Mouse (Mus musculus): ENCODE results near the gene Zfp180. TPM values are rescaled to one million over a fixed set of nuclear protein-coding genes. Genes with fewer than 3 reads are reported as not detected.
"Not testable (repeated sequence)": the region's sequence is repeated elsewhere in the genome, so short reads cannot be mapped to it uniquely, and the experiment has no call there.

Zfp180 gene
- polyA plus RNA-seq (2016; fragmentation: Nextera tagmentation; extraction: Ambion mirVana) = 31.9 and 32.7 TPM in 2 replicates

- peak; percentile 96 for ATAC-seq (ENCODE audit: low FRiP score)
- H3K27me3 ChIP-seq = no peaks in the 10 kb centered on the region
Measured at GRCm38 (mm10) chr7:24081634-24082431, at the start of gene Zfp180. TSS of gene Zfp180 (plus strand) at chr7:24081924.

GRCm38 (mm10) chr7:24052660-24053304 lies 28.9 kb upstream of the Zfp180 start, which contains the start of gene Vmn1r183:
TSS of gene Vmn1r183 (plus strand) at chr7:24053254.
- Histone ChIP-seq H3K4me3 (replicated peaks) (no peak within 1 kb of the TSS), H3K9ac (no peak within 1 kb of the TSS), H3K4me1 (no peaks in the 10 kb centered on the region), H3K9me3 (0 out of 2 replicates have a peak, but pooled peaks cover 3% of the 10 kb centered on the region), H3K4me2 (no peak within 1 kb of the TSS), H3K27ac (no peak within 1 kb of the TSS), H3K27me3 (no peaks in the 10 kb centered on the region), H3K36me3 (replicated peaks) (no peaks in the 10 kb centered on the region)
- WGBS = 77% methylated on average over 4 of the region's 4 CpGs
- ATAC-seq (ENCODE audit: low FRiP score) = no peak

More at GRCm38 (mm10) chr7:24081634-24082431, at the start of gene Zfp180:
- Histone ChIP-seq H3K4me3 (replicated peaks) (peak within 1 kb of the TSS; percentile 71), H3K9ac (peak within 1 kb of the TSS; percentile 64), H3K27ac (peak within 1 kb of the TSS; percentile 90), H3K9me3 (peaks cover 16% of the 10 kb centered on the region; the same call in 1 of the 2 replicates), H3K4me2 (peak within 1 kb of the TSS; percentile 82), H3K4me1 (peaks cover 17% of the 10 kb centered on the region), H3K36me3 (replicated peaks) (peaks cover 19% of the 10 kb centered on the region)
- 14% methylated on average over 44 of the region's 44 CpGs for WGBS

GRCm38 (mm10) chr7:24074424-24074823 lies 7.3 kb upstream of the Zfp180 start:
- ATAC-seq (ENCODE audit: low FRiP score); H3K4me1 ChIP-seq; H3K27me3 ChIP-seq; H3K4me3 ChIP-seq (replicated peaks); H3K9me3 ChIP-seq; H3K9ac ChIP-seq; H3K27ac ChIP-seq; H3K4me2 ChIP-seq; H3K36me3 ChIP-seq (replicated peaks): not testable (repeated sequence)
- WGBS = 44% methylated on average over 1 of the region's 1 CpGs

DNA sequence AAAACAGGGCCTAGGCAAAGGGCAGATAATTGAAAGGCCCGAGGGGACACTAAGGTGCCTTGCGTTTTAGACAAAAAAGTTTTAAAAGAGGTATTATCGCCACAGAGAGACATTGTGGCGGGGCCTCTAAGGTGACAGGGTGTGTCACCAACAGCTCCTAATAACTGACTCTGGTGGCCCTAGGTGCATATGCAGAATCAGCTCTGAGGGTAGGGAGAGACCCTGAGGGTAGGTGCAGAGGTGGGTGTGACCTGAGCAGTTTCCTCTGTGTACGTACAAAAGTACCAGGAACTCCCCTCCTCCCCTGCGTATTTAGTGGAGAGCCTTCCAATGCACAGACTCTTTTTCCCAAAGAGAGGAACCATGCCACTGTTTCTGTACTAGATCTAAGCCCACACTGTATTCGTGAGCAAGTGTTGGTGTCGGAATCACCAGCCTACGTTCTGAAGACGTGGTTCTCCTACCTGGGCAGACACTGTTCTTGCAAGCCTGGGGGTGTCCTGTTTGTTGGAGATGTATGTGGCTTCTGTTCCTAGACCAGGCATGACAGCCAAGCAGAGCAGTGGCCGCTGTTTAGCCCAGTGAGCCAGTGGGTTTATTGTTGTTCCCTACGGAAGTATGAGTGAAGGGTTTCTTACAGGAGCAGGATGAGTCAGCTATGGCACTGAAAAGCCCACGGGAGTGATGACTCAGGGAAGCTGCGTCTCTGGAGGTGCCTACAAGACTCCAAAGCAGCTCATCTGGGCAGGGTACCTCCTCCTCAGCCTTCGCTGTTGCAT lies 922 bp downstream of the Zfp180 start:
- WGBS = 61% methylated on average over 15 of the region's 15 CpGs
- Histone ChIP-seq H3K36me3 (replicated peaks) (peaks cover 27% of the 10 kb centered on the region), H3K4me1 (peaks cover 17% of the 10 kb centered on the region), H3K9me3 (peaks cover 19% of the 10 kb centered on the region), H3K9ac (peak overlapping the region; percentile 64), H3K27me3 (no peaks in the 10 kb centered on the region), H3K4me2 (peak overlapping the region; percentile 82), H3K27ac (peak overlapping the region; percentile 90), H3K4me3 (replicated peaks) (peak overlapping the region; percentile 71)
- peak; percentile 31 for ATAC-seq (ENCODE audit: low FRiP score)

GRCm38 (mm10) chr7:24086871-24087270 lies 5.1 kb downstream of the Zfp180 start:
- H3K9ac ChIP-seq = no peak overlapping the region
- H3K4me3 ChIP-seq (replicated peaks) = no peak overlapping the region
- peaks cover 25% of the 10 kb centered on the region for H3K9me3 ChIP-seq
- H3K4me1 ChIP-seq = peaks cover 14% of the 10 kb centered on the region
- no peak overlapping the region for H3K4me2 ChIP-seq
- no peak overlapping the region for H3K27ac ChIP-seq
- no peaks in the 10 kb centered on the region for H3K27me3 ChIP-seq
- WGBS = 95% methylated on average over 4 of the region's 4 CpGs
- H3K36me3 ChIP-seq (replicated peaks) = peaks cover 45% of the 10 kb centered on the region
- ATAC-seq (ENCODE audit: low FRiP score) = no peak

- H3K4me3 ChIP-seq (replicated peaks) = no peak overlapping the region
- peaks cover 48% of the 10 kb centered on the region for H3K36me3 ChIP-seq (replicated peaks)
- peaks cover 10% of the 10 kb centered on the region for H3K4me1 ChIP-seq
- no peak overlapping the region for H3K9ac ChIP-seq
- H3K9me3 ChIP-seq = peaks cover 26% of the 10 kb centered on the region
- H3K4me2 ChIP-seq = no peak overlapping the region
- ATAC-seq (ENCODE audit: low FRiP score) = no peak
- H3K27me3 ChIP-seq = no peaks in the 10 kb centered on the region
- 95% methylated on average over 12 of the region's 12 CpGs for WGBS
- no peak overlapping the region for H3K27ac ChIP-seq
Measured at GRCm38 (mm10) chr7:24087485-24088125, 5.9 kb downstream of the Zfp180 start.

DNA sequence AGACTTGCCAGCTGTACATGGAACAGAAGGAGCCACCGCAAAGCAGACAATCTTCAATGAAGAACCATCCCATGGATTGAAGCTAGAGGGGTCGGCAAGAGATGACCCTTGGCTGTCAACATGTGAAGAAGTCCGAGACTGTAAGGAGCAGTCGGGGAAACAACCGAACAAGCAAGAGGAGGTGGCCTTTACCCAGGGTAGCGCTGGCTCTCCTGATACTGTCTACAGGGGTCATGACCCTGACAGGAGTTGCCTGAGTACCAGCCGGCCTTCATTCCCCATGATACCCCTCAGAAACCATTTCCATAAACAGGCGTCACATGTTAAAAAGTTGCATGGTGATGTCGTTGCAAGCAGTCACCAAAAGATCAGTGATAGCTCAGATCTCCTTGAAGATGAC lies 22.7 kb downstream of the Zfp180 start:
- ATAC-seq (ENCODE audit: low FRiP score) = no peak; the same call in 1 of the 2 replicates
- WGBS = 94% methylated on average over 9 of the region's 9 CpGs
- no peak overlapping the region for H3K4me2 ChIP-seq

GRCm38 (mm10) chr7:24105144-24105703 lies 23.5 kb downstream of the Zfp180 start:
- Histone ChIP-seq H3K9ac (no peak overlapping the region), H3K9me3 (peaks cover 96% of the 10 kb centered on the region), H3K36me3 (replicated peaks) (peaks cover 96% of the 10 kb centered on the region), H3K4me3 (replicated peaks) (no peak overlapping the region), H3K27me3 (no peaks in the 10 kb centered on the region), H3K27ac (no peak overlapping the region), H3K4me2 (no peak overlapping the region), H3K4me1 (no peaks in the 10 kb centered on the region)
- WGBS = 94% methylated on average over 18 of the region's 18 CpGs
- ATAC-seq (ENCODE audit: low FRiP score) = no peak

More for the DNA sequence above, 22.7 kb downstream of the Zfp180 start:
- Histone ChIP-seq H3K4me3 (replicated peaks) (no peak overlapping the region), H3K9me3 (peaks cover 96% of the 10 kb centered on the region), H3K36me3 (replicated peaks) (peaks cover 100% of the 10 kb centered on the region), H3K27ac (no peak overlapping the region), H3K4me1 (no peaks in the 10 kb centered on the region), H3K27me3 (no peaks in the 10 kb centered on the region), H3K9ac (no peak overlapping the region)

GRCm38 (mm10) chr7:24110839-24111238 lies 29.1 kb downstream of the Zfp180 start:
- Histone ChIP-seq H3K4me2 (no peak overlapping the region), H3K9ac (no peak overlapping the region), H3K4me1 (peaks cover 7% of the 10 kb centered on the region), H3K36me3 (replicated peaks) (peaks cover 40% of the 10 kb centered on the region), H3K27ac (no peak overlapping the region), H3K27me3 (no peaks in the 10 kb centered on the region), H3K9me3 (peaks cover 41% of the 10 kb centered on the region), H3K4me3 (replicated peaks) (no peak overlapping the region)
- ATAC-seq (ENCODE audit: low FRiP score) = no peak
- 97% methylated on average over 7 of the region's 7 CpGs for WGBS

GRCm38 (mm10) chr7:24111772-24112155 lies 30.0 kb downstream of the Zfp180 start:
- 0 out of 2 replicates have a peak overlapping the region, but pooled peaks have one; percentile 33 for H3K9ac ChIP-seq
- no peak overlapping the region for H3K27ac ChIP-seq
- peak overlapping the region; percentile 62 for H3K4me3 ChIP-seq (replicated peaks)
- 4% methylated on average over 9 of the region's 9 CpGs for WGBS
- H3K27me3 ChIP-seq = no peaks in the 10 kb centered on the region
- ATAC-seq (ENCODE audit: low FRiP score) = peak; percentile 80
- H3K4me2 ChIP-seq = peak overlapping the region; percentile 78
- peaks cover 7% of the 10 kb centered on the region for H3K4me1 ChIP-seq
- H3K9me3 ChIP-seq = peaks cover 32% of the 10 kb centered on the region
- peaks cover 31% of the 10 kb centered on the region for H3K36me3 ChIP-seq (replicated peaks)

DNA sequence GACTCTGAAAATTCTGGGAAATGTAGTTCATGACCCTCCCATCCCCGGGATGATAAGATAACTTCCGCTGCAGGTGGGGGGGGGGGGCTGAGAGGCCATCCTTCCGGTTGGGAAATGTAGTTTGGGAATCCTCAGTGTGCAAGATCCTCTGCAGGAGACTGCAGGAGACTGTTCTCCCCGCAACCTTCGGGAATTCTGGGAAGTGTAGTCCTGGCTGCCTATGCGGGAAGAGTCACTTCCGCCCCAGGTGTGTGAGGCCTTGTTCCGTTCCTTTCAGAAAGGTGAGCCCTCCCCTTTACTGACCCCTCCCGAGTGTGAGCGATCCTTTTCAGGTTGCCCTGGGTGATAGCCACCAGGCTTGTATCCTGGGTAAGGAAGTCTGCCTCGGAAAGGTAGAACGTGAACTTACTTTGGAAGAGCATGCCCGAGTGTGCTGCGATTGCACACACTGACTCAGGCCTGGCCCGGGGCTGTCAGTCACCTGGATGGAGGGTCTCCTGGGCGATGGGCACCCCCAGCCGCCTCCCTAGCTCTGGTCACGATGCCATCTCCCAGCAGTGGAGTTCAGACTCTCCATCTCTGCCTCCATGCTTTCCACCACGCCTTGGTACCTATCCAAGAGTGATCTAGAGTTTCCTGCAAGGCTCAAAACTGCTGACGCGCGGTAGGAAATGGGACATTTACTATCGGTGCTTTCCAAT lies 30.6 kb downstream of the Zfp180 start, which contains the start of gene Zfp112:
Gene Zfp112 (plus strand): TSS at position 159 of the 701 bp plus-strand sequence.
- H3K9me3 ChIP-seq = peaks cover 27% of the 10 kb centered on the region
- H3K4me1 ChIP-seq = peaks cover 7% of the 10 kb centered on the region
- H3K27me3 ChIP-seq = no peaks in the 10 kb centered on the region
- peak within 1 kb of the TSS; percentile 62 for H3K4me3 ChIP-seq (replicated peaks)
- 2% methylated on average over 23 of the region's 23 CpGs for WGBS
- H3K27ac ChIP-seq = peak within 1 kb of the TSS; percentile 42; the same call in 1 of the 2 replicates
- H3K4me2 ChIP-seq = peak within 1 kb of the TSS; percentile 78
- peak within 1 kb of the TSS; percentile 68 for H3K9ac ChIP-seq
- H3K36me3 ChIP-seq (replicated peaks) = peaks cover 26% of the 10 kb centered on the region
- peak; percentile 97 for ATAC-seq (ENCODE audit: low FRiP score)

Data from forebrain, embryonic 12.5 days (tissue).